Mouse (Mus musculus) limb, embryonic 14.5 days (tissue): ENCODE data around the gene H2al1i. TPM values are rescaled to one million over a fixed set of nuclear protein-coding genes. Genes with fewer than 3 reads are reported as not detected.
"Not testable (repeated sequence)": the region's sequence is repeated elsewhere in the genome, so short reads cannot be mapped to it uniquely, and the experiment has no call there.

Source experiments
- ATAC-seq: fragments of 200-750 bp; cut with Nextera tagmentation; 2 replicates; pipeline ENCODE4 v1.8.0; 2017; ENCODE audit warnings: low read depth, moderate number of reproducible peaks, moderate TSS enrichment; ENCODE audit not compliant: low FRiP score
- DNase-seq: peaks from one replicate; pipeline ENCODE4 v3.0.0-alpha.2; 2015; ENCODE audit warnings: low spot score
- H3K27ac ChIP-seq: fragments of 300-500 bp; sonication (generic); replicated peaks from 2 replicates; pipeline ENCODE4 v1.5.1; 2014; ENCODE audit warnings: low read depth, mild to moderate bottlenecking, low read length, moderate library complexity, mixed read lengths
- H3K27me3 ChIP-seq: fragments of 300-500 bp; sonication (generic); 2 replicates; pipeline ENCODE4 v1.6.1; 2014; ENCODE audit warnings: low read length, mixed read lengths; ENCODE audit not compliant: control insufficient read depth, insufficient read depth
- H3K36me3 ChIP-seq: fragments of 300-500 bp; sonication (generic); 2 replicates; pipeline ENCODE4 v1.6.1; 2014; ENCODE audit warnings: mild to moderate bottlenecking, low read length, moderate library complexity, mixed read lengths; ENCODE audit not compliant: control insufficient read depth, insufficient read depth
- H3K4me1 ChIP-seq: fragments of 300-500 bp; sonication (generic); 2 replicates; pipeline ENCODE4 v1.6.1; 2014; ENCODE audit warnings: antibody characterized with exemption, low read length, mixed read lengths; ENCODE audit not compliant: control insufficient read depth, insufficient read depth
- H3K4me2 ChIP-seq: fragments of 300-500 bp; sonication (generic); replicated peaks from 2 replicates; pipeline ENCODE4 v1.6.1; 2014; ENCODE audit warnings: low read depth, mild to moderate bottlenecking, low read length, moderate library complexity; ENCODE audit not compliant: severe bottlenecking
- H3K4me3 ChIP-seq: fragments of 300-500 bp; sonication (generic); replicated peaks from 2 replicates; pipeline ENCODE4 v1.5.1; 2014; ENCODE audit warnings: low read length
- H3K9ac ChIP-seq: fragments of 300-500 bp; sonication (generic); 2 replicates; pipeline ENCODE4 v1.6.1; 2014; ENCODE audit warnings: mild to moderate bottlenecking, low read depth, low read length, moderate library complexity; ENCODE audit not compliant: severe bottlenecking
- H3K9me3 ChIP-seq: fragments of 300-500 bp; sonication (generic); 2 replicates; pipeline ENCODE4 v1.6.1; 2016; ENCODE audit warnings: low read length; ENCODE audit not compliant: control insufficient read depth
- WGBS: fragments of 180-500 bp; shearing (Covaris S2); extraction: QIAGEN DNeasy Blood & Tissue Kit; methylation state at CpG from one replicate; pipeline ENCODE4 v1.1.7; 2014; 5-methylcytosine and 5-hydroxymethylcytosine counted together
- polyA plus RNA-seq, 2 experiments: library from polyadenylated mRNA; depleted of rRNA in 1 of 2; stranded (reverse) in 1 of 2; unstranded in 1 of 2; fragments of >200 nt; fragmentation: Nextera tagmentation in 1 of 2; extraction: Ambion mirVana in 1 of 2; gene quantifications; 2 replicates each; pipeline versions ENCODE4 v1.2.1 to v1.2.3; 2012 to 2014

Gene H2al1i
- polyA plus RNA-seq, 2 experiments: not detected

DNA sequence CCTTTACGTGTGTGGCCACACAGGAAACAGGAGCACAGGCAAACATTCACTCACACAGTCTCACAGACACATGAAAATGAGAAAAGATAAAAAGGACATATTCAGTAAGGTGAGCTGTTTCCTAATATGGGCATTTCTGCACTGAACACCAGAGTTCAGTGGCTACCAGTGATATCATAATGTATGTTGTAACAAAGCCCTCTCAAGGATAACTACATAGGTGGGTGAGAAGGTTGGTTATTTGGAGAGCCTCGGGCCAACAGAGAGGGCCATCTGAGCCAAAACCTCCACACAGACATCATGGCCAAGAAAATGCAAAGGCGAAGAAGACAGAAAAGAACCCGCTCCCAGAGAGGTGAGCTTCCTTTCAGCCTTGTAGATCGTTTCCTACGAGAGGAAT, 15.9 kb upstream of the H2al1i start, which contains the start of gene H2al1d:
TSS of gene H2al1d (plus strand) at position 301 of the 400 bp plus-strand sequence.
- H3K36me3 ChIP-seq, DNase-seq, ATAC-seq, H3K4me3 ChIP-seq, H3K9me3 ChIP-seq, H3K9ac ChIP-seq, H3K4me2 ChIP-seq, H3K27me3 ChIP-seq, H3K4me1 ChIP-seq, H3K27ac ChIP-seq: not testable (repeated sequence)
- WGBS: no CpG with 5 or more reads among the region's 6 CpGs

- not testable (repeated sequence) for DNase-seq
Measured at GRCm38 (mm10) chrX:11311634-11312033, 12.8 kb upstream of the H2al1i start, which contains the start of gene H2al1e. Gene H2al1e, plus strand, starts transcription at chrX:11311934.

GRCm38 (mm10) chrX:11314858-11315257, 9.6 kb upstream of the H2al1i start, which contains the start of gene H2al1f:
Gene H2al1f, plus strand, starts transcription at chrX:11315158.
- H3K4me1 ChIP-seq, H3K4me2 ChIP-seq, H3K36me3 ChIP-seq, H3K27me3 ChIP-seq, ATAC-seq, DNase-seq, H3K27ac ChIP-seq, H3K9me3 ChIP-seq, H3K4me3 ChIP-seq, H3K9ac ChIP-seq: not testable (repeated sequence)
- no CpG with 5 or more reads among the region's 6 CpGs for WGBS

More at GRCm38 (mm10) chrX:11311634-11312033, 12.8 kb upstream of the H2al1i start, which contains the start of gene H2al1e:
- not testable (repeated sequence) for H3K27ac ChIP-seq, H3K4me1 ChIP-seq, H3K9me3 ChIP-seq, H3K27me3 ChIP-seq, H3K36me3 ChIP-seq, H3K9ac ChIP-seq, ATAC-seq, H3K4me3 ChIP-seq, H3K4me2 ChIP-seq
- no CpG with 5 or more reads among the region's 3 CpGs for WGBS

GRCm38 (mm10) chrX:11317956-11318355, 6.5 kb upstream of the H2al1i start, which contains the start of gene H2al1g:
Gene H2al1g, plus strand, starts transcription at chrX:11318256.
- H3K4me3 ChIP-seq, DNase-seq, H3K4me2 ChIP-seq, H3K27ac ChIP-seq, H3K36me3 ChIP-seq, H3K27me3 ChIP-seq, H3K9me3 ChIP-seq, H3K4me1 ChIP-seq, ATAC-seq, H3K9ac ChIP-seq: not testable (repeated sequence)
- WGBS: no CpG with 5 or more reads among the region's 3 CpGs

DNA sequence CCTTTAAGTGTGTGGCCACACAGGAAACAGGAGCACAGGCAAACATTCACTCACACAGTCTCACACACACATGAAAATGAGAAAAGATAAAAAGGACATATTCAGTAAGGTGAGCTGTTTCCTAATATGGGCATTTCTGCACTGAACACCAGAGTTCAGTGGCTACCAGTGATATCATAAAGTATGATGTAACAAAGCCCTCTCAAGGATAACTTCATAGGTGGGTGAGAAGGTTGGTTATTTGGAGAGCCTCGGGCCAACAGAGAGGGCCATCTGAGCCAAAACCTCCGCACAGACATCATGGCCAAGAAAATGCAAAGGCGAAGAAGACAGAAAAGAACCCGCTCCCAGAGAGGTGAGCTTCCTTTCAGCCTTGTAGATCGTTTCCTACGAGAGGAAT, 3.3 kb upstream of the H2al1i start, which contains the start of gene H2al1h:
TSS of gene H2al1h (plus strand) at position 301 of the 400 bp plus-strand sequence.
- no CpG with 5 or more reads among the region's 6 CpGs for WGBS
- DNase-seq, H3K4me2 ChIP-seq, H3K4me3 ChIP-seq, H3K4me1 ChIP-seq, H3K27ac ChIP-seq, H3K9ac ChIP-seq, ATAC-seq, H3K9me3 ChIP-seq, H3K36me3 ChIP-seq, H3K27me3 ChIP-seq: not testable (repeated sequence)

GRCm38 (mm10) chrX:11327522-11327921, 3.1 kb downstream of the H2al1i start, which contains the start of gene H2al1j:
Gene H2al1j, plus strand, starts transcription at chrX:11327822.
- DNase-seq, H3K4me2 ChIP-seq, H3K4me3 ChIP-seq, ATAC-seq, H3K27me3 ChIP-seq, H3K4me1 ChIP-seq, H3K9ac ChIP-seq, H3K9me3 ChIP-seq, H3K27ac ChIP-seq, H3K36me3 ChIP-seq: not testable (repeated sequence)
- WGBS: 81% methylated on average over 2 of the region's 2 CpGs
